Mouse (Mus musculus): ENCODE data around the gene Fam120b. TPM values are rescaled to one million over a fixed set of nuclear protein-coding genes. Genes with fewer than 3 reads are reported as not detected.
"Not testable (repeated sequence)": the region's sequence is repeated elsewhere in the genome, so short reads cannot be mapped to it uniquely, and the experiment has no call there.

Gene Fam120b
- polyA plus RNA-seq, 1 experiment from 2014 or later = 32.2 TPM

DNA sequence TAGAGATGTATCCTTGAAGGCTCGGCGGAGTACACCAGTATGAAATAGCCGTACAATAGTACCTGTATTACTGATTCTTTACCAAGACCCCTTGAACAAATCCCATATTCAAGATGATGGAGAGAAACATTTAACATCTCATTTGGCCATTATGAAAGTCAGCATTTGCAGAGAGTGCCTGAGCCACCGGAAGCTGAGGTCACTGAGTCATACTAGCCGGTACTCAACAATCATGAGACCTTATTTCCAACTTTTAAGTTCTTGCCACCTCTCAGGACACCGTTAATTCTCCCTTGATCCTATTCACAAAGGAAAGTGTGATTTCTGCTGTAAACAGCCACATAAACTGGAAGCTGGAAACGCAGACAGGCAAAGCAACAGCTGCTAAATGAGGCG, 44.1 kb downstream of the Fam120b start:
- 67% methylated on average over 8 of the region's 8 CpGs for WGBS
- Histone ChIP-seq H3K36me3 (ENCODE audit: control insufficient read depth, insufficient read depth, low read length) (no peaks in the 10 kb centered on the region), H3K4me2 (no peak overlapping the region), H3K9me3 (ENCODE audit: control insufficient read depth, low read length) (no peaks in the 10 kb centered on the region), H3K27me3 (ENCODE audit: control insufficient read depth, insufficient read depth, low read length) (no peaks in the 10 kb centered on the region), H3K27ac (ENCODE audit: low read depth, low read length) (peak overlapping the region; percentile 74), H3K4me3 (ENCODE audit: low read depth, low read length) (no peak overlapping the region), H3K4me1 (ENCODE audit: control insufficient read depth, insufficient read depth, low read length) (peaks cover 23% of the 10 kb centered on the region), H3K9ac (ENCODE audit: low read length) (no peak overlapping the region)
- DNase-seq (ENCODE audit: low spot score, missing footprints) = no peak
- ATAC-seq (ENCODE audit: low FRiP score) = 0 out of 2 replicates have a peak, but pooled peaks have one; percentile 7

DNA sequence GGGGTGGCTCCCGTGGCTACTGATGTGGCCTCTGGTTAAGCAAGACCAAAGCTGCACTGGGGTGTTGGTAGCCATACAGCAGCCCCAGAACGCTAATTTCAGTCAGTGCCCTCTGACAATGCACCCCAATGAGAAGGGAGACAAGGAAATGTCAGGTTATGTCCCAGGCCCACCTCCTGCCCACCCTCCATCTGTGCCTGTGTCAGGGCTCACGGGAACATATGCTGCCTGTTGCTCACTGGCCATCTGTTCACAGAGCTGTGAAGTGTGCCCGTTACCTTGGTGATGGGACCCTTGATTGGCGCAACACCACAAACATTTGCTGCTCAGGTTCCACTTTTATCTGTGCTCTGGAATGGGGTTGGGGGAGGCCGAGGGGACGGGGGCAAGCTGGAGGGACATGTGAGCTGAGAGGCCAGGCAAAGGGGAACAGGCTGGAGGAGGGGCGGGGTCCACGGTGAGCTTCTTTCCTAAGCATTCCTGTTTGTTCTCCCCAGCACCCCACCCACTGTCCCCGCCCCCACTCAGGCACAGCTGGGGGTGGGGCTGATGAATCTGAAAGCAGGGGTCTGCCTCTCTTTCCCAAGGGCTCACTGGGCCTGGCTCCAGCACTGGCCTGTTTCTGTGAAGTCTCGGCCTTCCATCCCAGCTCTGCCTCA, 44.6 kb downstream of the Fam120b start:
- DNase-seq (ENCODE audit: low spot score, missing footprints) = peak; percentile 92
- 7% methylated on average over 11 of the region's 11 CpGs for WGBS
- no peaks in the 10 kb centered on the region for H3K36me3 ChIP-seq (ENCODE audit: control insufficient read depth, insufficient read depth, low read length)
- H3K4me3 ChIP-seq (ENCODE audit: low read depth, low read length) = no peak overlapping the region
- H3K4me1 ChIP-seq (ENCODE audit: control insufficient read depth, insufficient read depth, low read length) = peaks cover 23% of the 10 kb centered on the region
- H3K27me3 ChIP-seq (ENCODE audit: control insufficient read depth, insufficient read depth, low read length) = no peaks in the 10 kb centered on the region
- H3K9me3 ChIP-seq (ENCODE audit: control insufficient read depth, low read length) = no peaks in the 10 kb centered on the region
- H3K27ac ChIP-seq (ENCODE audit: low read depth, low read length) = peak overlapping the region; percentile 74
- H3K4me2 ChIP-seq = peak overlapping the region; percentile 30
- no peak overlapping the region for H3K9ac ChIP-seq (ENCODE audit: low read length)
- peak; percentile 94 for ATAC-seq (ENCODE audit: low FRiP score)

DNA sequence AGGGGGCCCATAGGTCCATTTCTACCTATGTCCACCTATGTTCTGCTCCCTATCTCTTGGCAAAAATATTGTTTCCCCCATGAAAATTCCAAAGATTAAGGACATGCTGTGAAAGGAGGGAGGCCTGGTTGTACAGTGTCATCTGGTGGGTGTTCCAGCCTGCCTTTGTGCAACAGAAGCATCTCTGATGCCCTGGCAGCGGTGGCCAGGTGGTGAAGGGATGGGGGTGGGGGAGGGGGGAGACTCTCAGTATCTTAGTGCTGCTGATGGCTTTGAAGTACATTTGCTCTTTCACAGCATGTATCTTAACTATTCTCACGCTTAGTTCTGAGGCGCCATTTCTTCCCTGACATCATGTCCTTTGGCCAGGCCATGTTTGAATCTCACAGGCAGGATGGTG, 49.4 kb downstream of the Fam120b start:
- H3K4me2 ChIP-seq = no peak overlapping the region
- H3K27me3 ChIP-seq (ENCODE audit: control insufficient read depth, insufficient read depth, low read length) = no peaks in the 10 kb centered on the region
- no peaks in the 10 kb centered on the region for H3K9me3 ChIP-seq (ENCODE audit: control insufficient read depth, low read length)
- DNase-seq (ENCODE audit: low spot score, missing footprints) = no peak
- H3K27ac ChIP-seq (ENCODE audit: low read depth, low read length) = no peak overlapping the region
- ATAC-seq (ENCODE audit: low FRiP score) = no peak
- no peak overlapping the region for H3K9ac ChIP-seq (ENCODE audit: low read length)
- H3K4me3 ChIP-seq (ENCODE audit: low read depth, low read length) = no peak overlapping the region
- H3K4me1 ChIP-seq (ENCODE audit: control insufficient read depth, insufficient read depth, low read length) = peaks cover 18% of the 10 kb centered on the region
- no peaks in the 10 kb centered on the region for H3K36me3 ChIP-seq (ENCODE audit: control insufficient read depth, insufficient read depth, low read length)
- 90% methylated on average over 3 of the region's 3 CpGs for WGBS

DNA sequence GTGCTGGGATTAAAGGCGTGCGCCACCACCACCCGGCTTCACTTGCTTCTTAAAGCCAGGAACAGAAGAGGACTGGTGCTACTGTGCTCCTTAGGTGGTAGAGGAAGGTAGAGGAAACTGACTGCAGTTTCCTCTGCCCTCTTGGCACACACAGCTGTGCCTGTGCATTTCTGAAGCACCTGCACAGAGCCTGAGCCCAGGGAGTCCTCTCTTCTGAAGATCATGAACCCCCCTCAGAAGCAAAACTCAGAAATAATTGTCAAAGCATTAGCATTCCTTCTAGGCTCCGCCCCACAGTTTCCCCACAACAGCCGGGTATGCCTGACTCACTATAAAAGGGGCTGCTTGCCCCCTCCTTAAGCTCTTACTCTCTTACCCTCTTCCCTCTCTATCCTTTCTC, 51.8 kb downstream of the Fam120b start:
- no peak for ATAC-seq (ENCODE audit: low FRiP score)
- peaks cover 7% of the 10 kb centered on the region for H3K4me1 ChIP-seq (ENCODE audit: control insufficient read depth, insufficient read depth, low read length)
- no peak overlapping the region for H3K4me2 ChIP-seq
- no peak overlapping the region for H3K27ac ChIP-seq (ENCODE audit: low read depth, low read length)
- no peaks in the 10 kb centered on the region for H3K36me3 ChIP-seq (ENCODE audit: control insufficient read depth, insufficient read depth, low read length)
- no peak overlapping the region for H3K4me3 ChIP-seq (ENCODE audit: low read depth, low read length)
- H3K27me3 ChIP-seq (ENCODE audit: control insufficient read depth, insufficient read depth, low read length) = no peaks in the 10 kb centered on the region
- H3K9ac ChIP-seq (ENCODE audit: low read length) = no peak overlapping the region
- DNase-seq (ENCODE audit: low spot score, missing footprints) = no peak
- H3K9me3 ChIP-seq (ENCODE audit: control insufficient read depth, low read length) = no peaks in the 10 kb centered on the region
- WGBS = 71% methylated on average over 5 of the region's 5 CpGs

DNA sequence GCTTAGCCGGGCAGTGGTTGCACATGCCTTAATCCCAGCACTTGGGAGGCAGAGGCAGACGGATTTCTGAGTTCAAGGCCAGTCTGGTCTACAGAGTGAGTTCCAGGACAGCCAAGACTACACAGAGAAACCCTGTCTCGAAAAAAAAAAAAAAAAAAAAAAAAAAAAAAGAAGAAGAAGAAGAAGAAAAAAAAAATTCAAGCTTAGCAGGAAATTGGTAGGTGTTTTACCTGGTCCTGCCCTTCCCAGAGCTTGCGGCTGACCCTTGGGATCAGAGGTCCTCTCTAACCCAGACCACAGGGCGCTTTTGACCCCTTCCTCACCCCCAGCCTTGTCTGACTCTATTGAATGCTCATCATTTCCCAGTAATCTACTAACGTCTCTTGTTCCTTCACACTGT, 53.1 kb downstream of the Fam120b start:
- ATAC-seq (ENCODE audit: low FRiP score); H3K27ac ChIP-seq (ENCODE audit: low read depth, low read length); H3K36me3 ChIP-seq (ENCODE audit: control insufficient read depth, insufficient read depth, low read length); H3K4me1 ChIP-seq (ENCODE audit: control insufficient read depth, insufficient read depth, low read length); H3K27me3 ChIP-seq (ENCODE audit: control insufficient read depth, insufficient read depth, low read length); DNase-seq (ENCODE audit: low spot score, missing footprints); H3K4me2 ChIP-seq; H3K9me3 ChIP-seq (ENCODE audit: control insufficient read depth, low read length); H3K9ac ChIP-seq (ENCODE audit: low read length); H3K4me3 ChIP-seq (ENCODE audit: low read depth, low read length): not testable (repeated sequence)
- 71% methylated on average over 5 of the region's 6 CpGs for WGBS

DNA sequence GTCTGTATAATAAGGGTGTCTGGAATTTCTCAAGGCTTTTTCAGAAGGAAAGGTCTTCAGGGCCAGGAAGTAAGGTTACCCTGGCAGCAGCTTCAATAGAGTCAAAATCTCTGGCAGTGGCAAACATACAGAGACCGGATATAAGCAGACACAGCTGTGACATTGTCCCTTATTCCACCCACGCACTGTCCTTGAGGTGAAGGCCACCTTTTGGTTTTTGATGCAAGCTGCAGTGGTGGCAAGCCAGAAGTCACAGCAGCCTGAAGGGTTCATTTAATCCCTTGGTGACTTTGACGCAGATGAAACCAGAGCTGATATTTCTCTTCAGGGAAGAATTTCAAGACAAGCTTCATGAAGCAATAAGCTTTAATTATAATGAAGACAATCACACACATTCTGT, 53.6 kb downstream of the Fam120b start:
- DNase-seq (ENCODE audit: low spot score, missing footprints) = no peak
- Histone ChIP-seq H3K4me3 (ENCODE audit: low read depth, low read length) (no peak overlapping the region), H3K36me3 (ENCODE audit: control insufficient read depth, insufficient read depth, low read length) (no peaks in the 10 kb centered on the region), H3K27ac (ENCODE audit: low read depth, low read length) (no peak overlapping the region), H3K4me1 (ENCODE audit: control insufficient read depth, insufficient read depth, low read length) (0 out of 2 replicates have a peak, but pooled peaks cover 3% of the 10 kb centered on the region), H3K27me3 (ENCODE audit: control insufficient read depth, insufficient read depth, low read length) (no peaks in the 10 kb centered on the region), H3K4me2 (no peak overlapping the region), H3K9ac (ENCODE audit: low read length) (no peak overlapping the region), H3K9me3 (ENCODE audit: control insufficient read depth, low read length) (no peaks in the 10 kb centered on the region)
- WGBS = 80% methylated on average over 3 of the region's 3 CpGs
- no peak for ATAC-seq (ENCODE audit: low FRiP score)

DNA sequence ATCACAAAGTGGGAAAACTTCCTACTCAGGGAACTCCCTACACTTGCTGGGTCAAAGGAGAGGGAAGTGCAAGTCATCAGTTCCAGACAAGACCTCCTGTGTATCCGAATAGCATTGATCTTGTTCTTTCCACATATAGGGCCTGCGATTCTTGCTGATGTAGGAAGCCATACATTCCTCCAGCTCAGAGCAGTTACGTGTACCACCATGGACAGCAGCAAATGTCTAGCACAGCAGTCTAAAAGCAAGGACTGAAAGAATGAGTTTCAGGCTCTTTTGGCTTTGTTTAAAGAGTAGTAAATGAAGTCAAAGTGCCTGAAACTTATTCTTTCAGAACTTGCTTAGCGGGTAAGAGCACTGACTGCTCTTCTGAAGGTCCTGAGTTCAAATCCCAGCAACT, 59.2 kb downstream of the Fam120b start:
- no peaks in the 10 kb centered on the region for H3K27me3 ChIP-seq (ENCODE audit: control insufficient read depth, insufficient read depth, low read length)
- no peaks in the 10 kb centered on the region for H3K36me3 ChIP-seq (ENCODE audit: control insufficient read depth, insufficient read depth, low read length)
- no peak overlapping the region for H3K9ac ChIP-seq (ENCODE audit: low read length)
- no peak overlapping the region for H3K4me3 ChIP-seq (ENCODE audit: low read depth, low read length)
- DNase-seq (ENCODE audit: low spot score, missing footprints) (no peak), ATAC-seq (ENCODE audit: low FRiP score) (no peak)
- H3K4me1 ChIP-seq (ENCODE audit: control insufficient read depth, insufficient read depth, low read length) = no peaks in the 10 kb centered on the region
- H3K4me2 ChIP-seq = no peak overlapping the region
- WGBS = 85% methylated on average over 4 of the region's 4 CpGs
- H3K27ac ChIP-seq (ENCODE audit: low read depth, low read length) = no peak overlapping the region
- no peaks in the 10 kb centered on the region for H3K9me3 ChIP-seq (ENCODE audit: control insufficient read depth, low read length)

DNA sequence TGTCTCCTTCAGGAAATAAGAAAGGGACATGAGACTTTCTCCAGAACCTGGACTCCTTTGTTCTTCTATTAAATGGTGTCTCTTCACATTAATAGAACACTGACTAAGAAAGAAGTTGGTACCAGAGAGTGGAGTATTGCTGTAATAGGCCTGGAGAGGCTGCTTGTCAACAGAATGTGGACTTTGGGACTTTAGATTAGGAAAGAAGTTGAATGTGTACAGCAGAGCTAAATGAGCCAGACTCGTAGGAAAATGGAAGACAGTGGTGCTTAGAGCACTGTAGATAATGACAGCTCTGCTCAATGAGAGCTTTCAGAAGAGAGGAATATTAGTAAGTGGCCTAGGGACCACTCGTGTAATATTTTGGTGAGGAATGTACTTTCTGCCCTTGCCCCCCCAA, 60.6 kb downstream of the Fam120b start:
- DNase-seq (ENCODE audit: low spot score, missing footprints) (no peak), ATAC-seq (ENCODE audit: low FRiP score) (no peak)
- H3K27ac ChIP-seq (ENCODE audit: low read depth, low read length) = no peak overlapping the region
- H3K9ac ChIP-seq (ENCODE audit: low read length) = no peak overlapping the region
- WGBS = 92% methylated on average over 2 of the region's 2 CpGs
- no peaks in the 10 kb centered on the region for H3K9me3 ChIP-seq (ENCODE audit: control insufficient read depth, low read length)
- no peak overlapping the region for H3K4me3 ChIP-seq (ENCODE audit: low read depth, low read length)
- no peak overlapping the region for H3K4me2 ChIP-seq
- H3K36me3 ChIP-seq (ENCODE audit: control insufficient read depth, insufficient read depth, low read length) = no peaks in the 10 kb centered on the region
- no peaks in the 10 kb centered on the region for H3K4me1 ChIP-seq (ENCODE audit: control insufficient read depth, insufficient read depth, low read length)
- no peaks in the 10 kb centered on the region for H3K27me3 ChIP-seq (ENCODE audit: control insufficient read depth, insufficient read depth, low read length)

DNA sequence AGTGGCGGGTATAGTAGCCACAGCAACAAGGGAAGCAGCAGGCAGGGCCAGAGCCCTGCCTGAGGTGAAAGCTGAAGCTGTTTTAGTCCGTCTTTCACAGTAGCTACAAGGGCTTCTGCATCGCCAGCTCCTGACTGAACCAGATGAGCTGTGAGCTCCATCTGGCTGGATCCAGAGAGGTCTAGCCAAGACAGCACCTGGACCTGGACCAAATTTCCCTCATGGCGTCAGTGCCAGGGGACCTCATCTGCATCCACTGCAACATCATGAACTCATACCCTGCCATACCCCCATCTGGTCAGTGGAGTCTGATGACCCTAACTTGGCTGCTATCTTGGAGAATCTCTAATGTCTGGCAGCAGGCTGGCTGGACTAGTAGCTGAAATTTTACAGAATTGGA, 63.8 kb downstream of the Fam120b start:
- Histone ChIP-seq H3K36me3 (ENCODE audit: control insufficient read depth, insufficient read depth, low read length) (no peaks in the 10 kb centered on the region), H3K4me1 (ENCODE audit: control insufficient read depth, insufficient read depth, low read length) (no peaks in the 10 kb centered on the region), H3K27ac (ENCODE audit: low read depth, low read length) (no peak overlapping the region), H3K4me2 (no peak overlapping the region), H3K27me3 (ENCODE audit: control insufficient read depth, insufficient read depth, low read length) (no peaks in the 10 kb centered on the region), H3K4me3 (ENCODE audit: low read depth, low read length) (no peak overlapping the region), H3K9ac (ENCODE audit: low read length) (no peak overlapping the region), H3K9me3 (ENCODE audit: control insufficient read depth, low read length) (no peaks in the 10 kb centered on the region)
- DNase-seq (ENCODE audit: low spot score, missing footprints) = no peak
- WGBS = 92% methylated on average over 4 of the region's 4 CpGs
- ATAC-seq (ENCODE audit: low FRiP score) = no peak
